Mouse (Mus musculus) kidney, adult 2 months (tissue): ENCODE measurements around the gene Gm17267. TPM values are rescaled to one million over a fixed set of nuclear protein-coding genes. Genes with fewer than 3 reads are reported as not detected.
"Not testable (repeated sequence)": the region's sequence is repeated elsewhere in the genome, so short reads cannot be mapped to it uniquely, and the experiment has no call there.

Experiments
- DNase-seq: peaks from one replicate; pipeline ENCODE4 v3.0.0; 2021
- H3K27ac ChIP-seq: fragments of 200-500 bp; 2 replicates; pipeline ENCODE4 v1.5.1; 2012; ENCODE audit warnings: low read depth, low read length, control low read depth, inconsistent platforms; ENCODE audit not compliant: insufficient read depth
- H3K27me3 ChIP-seq: fragments of 200-500 bp; replicated peaks from 2 replicates; pipeline ENCODE4 v1.6.1; 2012; ENCODE audit warnings: mild to moderate bottlenecking, moderate library complexity, low read length, inconsistent platforms; ENCODE audit not compliant: control insufficient read depth, insufficient read depth
- H3K36me3 ChIP-seq: fragments of 200-500 bp; 2 replicates; pipeline ENCODE4 v1.6.1; 2012; ENCODE audit warnings: mild to moderate bottlenecking, moderate library complexity, low read length, inconsistent platforms; ENCODE audit not compliant: control insufficient read depth, insufficient read depth
- H3K4me1 ChIP-seq: fragments of 200-500 bp; 2 replicates; pipeline ENCODE4 v1.6.1; 2011; ENCODE audit warnings: low read length; ENCODE audit not compliant: control insufficient read depth, insufficient read depth
- H3K4me3 ChIP-seq: fragments of 200-500 bp; 2 replicates; pipeline ENCODE4 v1.5.1; 2011; ENCODE audit warnings: mild to moderate bottlenecking, low read depth, low read length, control low read depth; ENCODE audit not compliant: insufficient read depth
- WGBS: fragments of 180-500 bp; shearing (Covaris S2); methylation state at CpG from one replicate; pipeline ENCODE4 v1.1.7; 2018; 5-methylcytosine and 5-hydroxymethylcytosine counted together
- polyA plus RNA-seq: library from polyadenylated mRNA; depleted of rRNA; stranded (reverse); fragments of >200 nt; gene quantifications from 2 replicates; pipeline ENCODE4 v1.2.3, GENCODE M21; 2012; rRNA removed

Gm17267 gene
- polyA plus RNA-seq = not detected in 2 replicates

DNA sequence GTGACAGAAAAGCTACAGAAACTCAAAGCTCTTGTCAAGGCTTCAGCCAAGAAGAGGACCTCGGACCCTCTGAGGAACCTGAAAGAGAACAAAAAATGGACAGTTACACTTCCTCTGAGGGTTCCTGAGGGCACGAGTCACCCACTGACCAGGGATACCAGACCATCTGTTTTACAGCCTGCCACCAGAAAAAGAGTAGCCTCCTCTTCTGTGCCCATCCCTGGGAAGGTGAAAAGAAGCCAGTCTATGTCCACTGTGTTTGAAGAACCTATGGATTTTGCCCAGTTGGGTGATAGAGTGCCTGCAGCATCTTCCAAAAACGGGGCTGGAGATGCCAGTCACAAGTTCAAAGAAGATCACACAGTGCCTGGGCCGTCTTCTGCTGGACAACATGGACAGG, at the start of gene Gm17267:
Gene Gm17267, plus strand, starts transcription at position 301 of the 400 bp plus-strand sequence.
- DNase-seq, H3K36me3 ChIP-seq, H3K4me3 ChIP-seq, H3K27me3 ChIP-seq, H3K4me1 ChIP-seq, H3K27ac ChIP-seq: not testable (repeated sequence)
- WGBS = no CpG with 5 or more reads among the region's 4 CpGs
